Mouse (Mus musculus): ENCODE results near the gene Gnb1l.
"Not testable (repeated sequence)": the region's sequence is repeated elsewhere in the genome, so short reads cannot be mapped to it uniquely, and the experiment has no call there.

Gnb1l gene

DNA sequence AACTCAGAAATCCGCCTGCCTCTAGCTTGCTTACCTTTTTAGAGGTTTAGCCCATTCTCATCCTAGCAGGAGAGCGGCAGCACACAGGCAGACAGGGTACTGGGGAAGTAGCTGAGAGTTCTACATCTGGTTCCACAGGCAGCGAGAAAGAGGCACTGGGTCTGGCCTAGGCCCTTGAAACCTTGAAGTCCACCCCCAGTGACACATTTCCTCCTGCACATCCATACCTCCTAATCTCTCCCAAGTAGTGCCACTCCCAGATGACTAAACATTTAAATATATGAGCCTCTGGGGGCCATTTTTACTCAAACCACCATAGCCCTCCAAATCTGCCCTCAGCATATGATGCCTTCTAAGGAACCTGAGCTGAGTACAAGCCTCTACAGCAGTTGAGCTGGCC is 16.1 kb upstream of the Gnb1l start:
- no peak for DNase-seq (ENCODE audit: low spot score in 2 of 2)

DNA sequence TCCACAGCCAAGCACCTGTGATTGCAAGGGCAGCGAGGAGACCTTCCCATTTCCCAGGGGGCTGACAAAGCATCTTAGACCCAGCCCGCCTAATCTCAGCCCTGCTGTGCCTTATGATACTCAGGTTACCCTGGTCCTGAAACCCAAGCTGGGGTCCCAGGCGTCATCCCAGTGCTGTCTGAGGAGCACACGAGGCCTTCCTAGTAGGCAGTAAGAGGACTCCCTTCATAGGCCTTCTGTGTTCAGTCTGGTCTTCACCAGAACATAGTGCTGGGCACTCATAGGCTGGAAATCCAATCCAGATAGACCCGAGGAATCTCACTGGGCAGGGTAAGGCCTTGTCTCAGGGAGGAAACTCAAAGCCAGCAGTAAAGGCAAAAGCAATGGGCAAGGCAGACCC is 14.7 kb upstream of the Gnb1l start:
- DNase-seq (ENCODE audit: low spot score in 2 of 2), result no peak

DNA sequence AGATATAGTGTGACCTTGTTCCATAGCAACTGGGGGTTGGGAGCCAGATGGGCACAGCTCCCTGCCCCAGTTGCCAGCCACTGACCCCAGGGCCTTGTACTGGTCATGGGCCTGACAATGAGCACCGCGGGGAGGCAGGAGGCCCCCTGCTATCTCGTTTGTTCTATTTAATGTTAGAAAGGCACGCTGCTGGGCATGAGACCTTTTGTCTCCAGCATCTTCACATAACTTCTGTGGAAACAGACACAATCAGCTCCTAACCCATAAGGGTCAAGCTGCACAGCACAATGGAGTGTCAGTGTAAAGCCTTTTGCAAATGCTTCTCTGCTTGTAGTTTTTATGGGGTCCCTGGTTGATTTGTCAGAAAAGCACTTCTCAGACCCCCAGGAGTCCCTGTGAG is 14.1 kb upstream of the Gnb1l start:
- DNase-seq (ENCODE audit: low spot score in 2 of 2), result no peak

DNA sequence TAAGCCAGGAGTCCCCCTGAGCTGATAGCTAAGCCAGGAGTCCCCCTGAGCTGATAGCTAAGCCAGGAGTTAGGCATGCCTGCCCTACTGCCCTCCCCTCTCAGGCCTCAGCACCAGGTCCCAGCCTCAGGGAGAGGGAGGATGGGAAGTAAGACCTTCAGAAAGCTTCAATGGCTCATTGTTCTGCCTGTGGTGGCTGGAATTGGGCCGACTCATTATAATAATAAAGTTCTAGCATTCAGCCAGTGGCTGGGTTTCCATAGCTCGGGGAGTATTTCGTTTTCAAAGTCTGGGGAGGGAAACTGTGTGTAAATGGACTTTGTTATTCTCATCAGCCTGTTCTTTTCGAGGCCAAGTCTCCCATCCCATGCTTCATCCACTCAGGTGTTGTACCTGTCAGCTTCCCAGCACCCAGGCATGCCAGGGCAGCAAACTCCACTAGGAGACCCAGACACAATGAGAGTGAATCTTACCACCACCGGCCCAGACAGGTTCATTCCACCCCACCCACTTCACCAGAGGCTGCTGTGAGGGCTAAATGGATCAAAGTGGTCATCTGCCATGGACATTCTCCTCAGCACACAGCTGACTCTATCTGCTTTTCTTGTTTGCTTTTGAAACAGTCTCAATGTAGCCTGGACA is 13.6 kb upstream of the Gnb1l start:
- DNase-seq (ENCODE audit: low spot score in 2 of 2), result no peak

DNA sequence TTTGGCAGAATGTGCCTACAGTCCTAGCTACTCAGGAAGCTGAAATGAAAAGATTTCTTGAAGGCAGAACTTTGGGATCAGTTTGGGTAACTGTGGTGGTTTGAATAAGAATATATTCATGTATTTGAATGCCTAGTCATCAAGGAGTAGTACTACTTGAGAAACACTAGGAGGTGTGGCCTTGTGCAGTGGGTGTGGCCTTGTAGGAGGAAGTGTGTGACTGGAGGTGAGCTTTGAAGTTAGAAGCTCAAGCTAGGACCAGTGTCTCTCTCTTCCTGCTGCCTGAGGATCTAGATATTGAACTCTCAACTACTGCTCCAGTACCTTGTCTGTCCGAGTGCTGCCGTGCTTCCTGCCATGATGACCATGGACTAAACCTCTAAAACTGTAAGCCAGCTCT is 12.4 kb upstream of the Gnb1l start:
- no peak for DNase-seq (ENCODE audit: low spot score in 2 of 2)

DNA sequence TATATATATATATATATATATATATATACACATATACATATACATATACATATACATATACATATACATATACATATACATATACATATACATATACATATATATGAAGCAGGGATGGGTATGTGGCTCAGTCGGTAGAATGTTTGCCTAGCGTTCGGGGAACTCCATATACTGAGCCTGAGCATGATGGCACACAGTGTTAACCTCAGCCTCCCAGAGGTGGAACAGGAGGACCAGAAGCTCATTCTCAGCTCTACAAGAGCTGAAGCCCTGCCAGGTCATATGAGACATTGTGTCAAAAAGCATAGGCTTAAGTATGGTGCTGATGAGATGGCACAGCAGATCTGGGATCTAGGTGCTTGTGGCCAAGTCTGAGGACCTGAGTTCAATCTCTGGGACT is 8.2 kb upstream of the Gnb1l start:
- no peak for DNase-seq (ENCODE audit: low spot score in 2 of 2)

DNA sequence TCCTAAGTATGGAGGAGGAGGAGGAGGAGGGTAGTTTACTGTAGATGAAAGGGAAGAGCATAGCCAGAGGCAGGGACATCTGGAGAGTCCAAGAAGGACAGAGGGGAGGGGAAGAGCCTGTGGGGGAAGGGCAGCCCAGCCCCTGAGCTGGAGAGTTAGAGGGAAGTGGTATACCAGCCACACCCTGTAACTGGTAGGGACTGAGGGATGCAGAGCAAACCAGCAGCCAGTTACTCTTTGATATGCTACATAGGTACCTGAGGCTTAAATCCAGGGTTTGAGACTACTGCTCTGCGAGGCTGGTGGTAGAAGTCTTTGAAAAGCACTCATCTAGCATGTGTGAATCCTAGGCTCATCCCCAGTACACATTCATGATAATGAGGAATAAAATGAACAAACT is 7.6 kb upstream of the Gnb1l start:
- no peak for DNase-seq (ENCODE audit: low spot score in 2 of 2)

DNA sequence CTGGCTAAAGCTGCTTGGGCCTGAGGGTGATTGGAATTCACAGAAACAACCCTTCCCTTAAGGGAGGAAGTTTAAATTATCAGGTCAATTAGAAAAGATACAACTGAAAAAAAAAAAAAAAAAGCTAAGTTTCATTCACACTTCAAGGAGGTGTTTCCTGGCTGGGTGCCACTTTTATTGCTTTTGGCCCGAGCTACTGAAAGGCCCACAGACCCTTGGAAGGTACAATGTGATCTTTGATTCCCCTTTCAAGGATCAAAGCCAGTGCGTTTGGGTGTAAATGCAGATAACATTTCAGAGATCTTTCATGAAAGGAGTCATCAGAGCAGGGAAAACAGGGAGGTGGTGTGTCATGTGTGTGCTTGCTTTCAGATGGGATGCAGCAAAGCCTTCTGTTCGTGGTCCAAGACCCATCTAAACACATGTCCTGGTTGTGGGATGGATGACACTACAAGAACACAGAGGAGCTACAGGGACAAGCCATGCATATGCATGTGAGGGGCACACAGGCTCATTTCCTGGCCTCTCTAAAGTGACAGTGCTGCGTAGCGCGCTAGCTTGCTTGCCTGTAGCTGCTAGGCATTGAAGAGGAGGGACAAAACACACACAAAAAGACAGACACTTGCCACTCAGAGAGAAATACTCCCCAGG is 523 bp upstream of the Gnb1l start:
- no peak for DNase-seq (ENCODE audit: low spot score in 2 of 2)

DNA sequence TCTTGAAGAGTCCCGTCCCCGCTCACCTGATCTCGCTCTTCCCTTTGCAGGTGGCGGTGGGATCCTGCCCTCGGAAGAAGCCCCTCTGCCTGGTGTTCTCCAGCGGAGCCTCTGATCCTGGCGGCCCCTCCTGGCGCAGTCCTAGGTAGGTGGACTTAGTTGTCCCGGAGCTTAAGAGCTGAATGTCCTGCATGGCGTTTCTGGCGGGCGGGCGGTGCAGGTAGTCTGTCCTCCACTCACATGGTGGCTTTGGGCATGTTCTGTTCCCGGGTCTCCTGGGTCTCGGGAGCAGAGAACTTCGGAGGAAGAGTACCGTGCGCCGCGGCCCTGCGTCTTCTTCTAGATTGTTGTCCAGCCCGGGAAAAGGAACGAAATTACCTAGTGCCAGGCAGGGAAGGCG is 483 bp downstream of the Gnb1l start:
- DNase-seq (ENCODE audit: low spot score in 2 of 2), result no peak

DNA sequence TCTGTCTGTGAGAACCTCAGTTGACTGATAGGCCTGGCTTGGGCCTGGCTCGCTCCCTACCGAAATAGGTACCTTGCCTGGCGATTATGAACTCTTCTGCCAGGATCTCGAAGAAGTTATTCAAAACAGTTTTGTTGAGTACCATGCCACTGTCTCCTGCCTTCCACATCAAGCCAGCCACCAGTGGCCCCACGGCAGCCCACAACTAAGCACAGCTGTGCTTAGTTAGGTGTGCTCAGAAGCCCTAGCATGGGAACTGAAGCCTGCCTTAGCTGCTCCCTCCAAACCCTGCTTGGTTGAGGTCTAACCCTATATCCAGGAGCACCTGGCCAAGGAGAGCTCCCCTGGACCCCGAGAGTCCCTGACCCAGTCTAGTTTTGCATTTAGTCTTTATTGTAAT is 3.0 kb downstream of the Gnb1l start:
- no peak for DNase-seq (ENCODE audit: low spot score in 2 of 2)

DNA sequence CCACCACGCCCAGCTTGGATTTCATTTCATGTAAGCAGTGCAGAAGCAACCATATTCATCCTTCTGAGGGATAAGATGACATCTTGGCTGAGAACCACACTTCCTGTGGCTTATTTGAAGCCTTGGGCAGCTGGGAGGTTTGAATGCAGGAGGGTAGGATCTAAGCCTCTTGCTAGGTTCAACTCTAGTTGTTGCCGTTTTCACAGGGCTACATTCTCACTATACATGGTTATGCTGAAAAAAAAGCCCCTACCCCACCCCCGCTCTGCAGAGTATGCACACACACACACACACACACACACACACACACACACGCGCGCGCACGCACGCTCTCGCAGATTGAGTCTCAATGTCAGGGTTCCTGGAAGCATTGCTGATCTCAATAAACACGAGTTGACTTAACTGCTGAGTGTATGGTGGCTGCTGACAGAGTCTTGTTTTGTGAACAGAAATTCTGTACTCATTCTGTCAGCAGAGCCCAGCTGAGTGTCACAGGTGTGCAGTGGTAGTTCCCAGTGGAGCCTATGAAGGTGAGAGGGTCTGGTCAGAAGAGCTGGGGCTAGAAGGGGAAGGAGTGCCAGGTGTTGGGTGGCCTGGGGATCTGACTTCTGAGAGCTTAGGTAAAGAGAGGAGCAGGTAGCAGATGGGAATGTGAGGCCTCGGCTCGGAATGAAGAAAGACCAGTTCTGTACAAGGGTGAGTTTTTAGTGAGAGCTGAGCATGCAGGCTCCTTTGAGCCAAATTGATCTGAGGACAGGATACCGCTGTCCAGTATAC is 5.2 kb downstream of the Gnb1l start:
- no peak for DNase-seq (ENCODE audit: low spot score in 2 of 2)

DNA sequence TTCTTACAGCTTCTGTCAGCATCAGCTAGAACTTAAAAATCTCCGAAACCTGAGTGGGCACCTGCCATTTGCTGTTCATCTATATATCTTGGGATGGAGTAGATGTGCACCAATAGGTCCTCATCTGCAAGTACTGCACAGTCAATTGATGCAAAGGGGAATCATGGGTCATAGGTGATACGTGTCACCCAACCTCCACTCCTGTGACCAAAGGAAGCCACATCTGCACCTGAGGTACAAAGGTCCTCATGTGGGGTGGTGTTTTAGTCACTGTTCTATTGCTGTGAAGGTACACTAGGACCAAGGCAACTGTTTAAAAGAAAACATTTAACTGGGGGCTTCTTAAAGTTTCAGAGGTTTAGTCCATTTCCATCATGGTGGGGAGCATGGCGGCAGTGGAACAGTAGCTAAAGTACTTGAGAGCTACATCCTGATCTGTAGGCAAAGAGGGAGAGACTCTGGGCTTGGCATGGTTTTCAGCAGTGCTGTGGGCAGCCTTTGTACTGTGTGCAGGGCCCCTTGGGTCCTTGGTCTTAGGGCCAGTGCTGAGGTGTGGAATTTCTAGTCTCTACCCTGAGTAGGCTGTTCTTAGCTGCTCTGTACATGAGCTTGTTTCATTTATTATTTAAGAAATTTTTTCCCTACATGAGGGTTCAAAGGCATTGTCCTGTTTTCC is 8.1 kb downstream of the Gnb1l start:
- no peak for DNase-seq (ENCODE audit: low spot score in 2 of 2)

DNA sequence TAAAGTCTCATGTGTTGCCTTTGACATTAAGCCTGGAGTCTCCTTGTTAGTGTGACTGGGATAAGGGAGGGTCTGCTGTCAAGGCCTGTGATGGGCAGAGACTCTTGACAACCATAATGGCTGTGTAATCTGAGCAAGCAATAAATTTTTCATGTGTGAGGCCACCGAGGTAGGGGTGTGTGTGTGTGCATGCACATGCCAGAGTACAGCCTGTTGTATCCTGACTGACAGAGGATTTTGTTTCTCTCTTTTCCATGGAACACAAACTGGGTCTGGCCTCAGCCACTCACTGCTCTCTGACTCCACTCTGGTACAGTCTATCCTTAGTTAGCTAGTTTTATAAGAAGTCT is 8.7 kb downstream of the Gnb1l start:
- DNase-seq (ENCODE audit: low spot score in 2 of 2), result no peak

DNA sequence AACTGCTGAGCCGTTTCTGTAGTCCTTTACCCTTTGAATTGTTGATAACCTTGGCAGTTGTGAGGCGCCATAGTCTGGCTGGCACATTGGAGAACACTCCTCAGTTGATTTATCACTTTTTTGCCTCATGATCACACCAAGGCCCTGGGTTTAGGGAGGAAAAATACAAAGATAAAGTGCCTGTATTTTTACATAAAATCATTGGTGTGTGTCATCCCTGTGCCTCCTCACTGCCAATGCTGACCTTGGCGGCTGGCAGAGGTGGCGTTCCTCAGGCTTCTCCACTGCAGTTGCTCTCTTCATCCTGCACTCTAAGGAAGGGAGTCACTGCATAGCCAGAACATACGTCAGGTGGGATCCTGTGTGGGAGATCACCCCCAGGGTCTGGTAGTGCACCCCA is 13.2 kb downstream of the Gnb1l start:
- no peak for DNase-seq (ENCODE audit: low spot score in 2 of 2)

DNA sequence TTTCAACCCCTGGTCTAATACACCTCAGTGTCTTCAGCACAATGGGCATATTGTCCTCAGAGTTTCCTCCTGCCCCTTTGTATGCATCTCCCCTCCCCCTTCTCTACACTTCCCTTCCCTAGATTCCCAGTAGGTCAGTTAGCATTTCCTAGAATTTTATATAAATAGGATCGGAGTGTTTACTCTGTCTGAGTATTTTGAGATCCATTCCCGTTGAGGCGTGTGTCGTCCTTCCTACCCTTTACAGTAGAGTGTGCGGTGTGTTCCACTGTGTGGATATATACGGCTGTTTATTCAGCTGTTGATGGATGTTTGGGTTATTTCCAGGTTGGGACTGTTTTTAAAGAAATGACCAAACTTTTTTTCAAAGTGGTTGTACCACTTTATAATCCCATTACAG is 15.0 kb downstream of the Gnb1l start:
- DNase-seq (ENCODE audit: low spot score in 2 of 2), result no peak

DNA sequence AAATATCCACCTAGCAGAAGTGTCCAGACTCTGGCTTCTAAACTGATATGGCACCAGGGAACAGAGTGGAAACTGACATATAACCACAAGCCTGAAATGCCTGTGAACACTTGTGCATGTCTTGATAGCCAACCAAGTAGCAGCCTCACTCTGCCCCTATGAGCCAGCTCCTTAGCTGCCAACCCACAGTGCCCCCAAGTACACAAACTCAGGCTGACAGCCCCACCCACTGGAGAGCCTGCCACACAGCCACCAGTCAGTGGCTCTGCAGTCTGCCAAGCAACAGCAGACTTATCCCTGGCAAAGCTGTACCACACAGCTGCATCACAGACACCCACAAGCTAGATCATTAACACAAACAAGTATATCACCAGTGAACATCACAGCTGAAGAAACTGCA is 19.6 kb downstream of the Gnb1l start:
- no peak for DNase-seq (ENCODE audit: low spot score in 2 of 2)

DNA sequence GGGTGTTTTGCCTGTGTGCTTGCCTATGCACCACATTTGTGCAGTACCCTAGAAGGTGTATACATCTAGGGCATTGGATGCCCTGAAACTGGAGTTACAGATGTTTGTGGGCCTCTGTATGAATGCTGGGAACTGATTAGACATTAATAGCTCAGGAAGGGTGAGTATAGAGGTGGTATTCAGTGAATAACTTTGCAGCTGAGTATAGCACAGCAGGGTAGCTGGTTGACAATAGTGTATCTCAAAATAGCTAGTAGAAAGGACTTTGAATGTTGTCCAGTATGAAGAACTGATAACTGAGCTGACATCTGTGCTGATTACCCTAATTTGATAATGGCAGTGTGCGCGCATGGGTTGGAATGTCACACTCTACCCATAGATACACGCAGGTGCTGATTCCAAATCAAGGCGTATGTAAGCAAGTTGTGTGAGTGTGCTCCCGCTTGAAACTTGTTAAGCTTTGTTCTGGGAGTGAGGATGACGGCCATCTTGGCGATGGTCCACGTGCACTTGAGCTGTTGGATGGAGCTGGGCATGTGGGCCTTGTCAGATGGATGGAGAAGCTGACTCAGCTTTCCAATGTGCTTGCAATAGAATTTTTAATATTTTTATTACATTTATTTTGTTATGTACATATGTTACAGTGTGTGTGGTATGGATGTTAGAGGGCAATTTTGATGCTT is 25.2 kb downstream of the Gnb1l start:
- peak in 1 of 2 experiments; percentile 52 for DNase-seq (ENCODE audit: low spot score in 2 of 2)

DNA sequence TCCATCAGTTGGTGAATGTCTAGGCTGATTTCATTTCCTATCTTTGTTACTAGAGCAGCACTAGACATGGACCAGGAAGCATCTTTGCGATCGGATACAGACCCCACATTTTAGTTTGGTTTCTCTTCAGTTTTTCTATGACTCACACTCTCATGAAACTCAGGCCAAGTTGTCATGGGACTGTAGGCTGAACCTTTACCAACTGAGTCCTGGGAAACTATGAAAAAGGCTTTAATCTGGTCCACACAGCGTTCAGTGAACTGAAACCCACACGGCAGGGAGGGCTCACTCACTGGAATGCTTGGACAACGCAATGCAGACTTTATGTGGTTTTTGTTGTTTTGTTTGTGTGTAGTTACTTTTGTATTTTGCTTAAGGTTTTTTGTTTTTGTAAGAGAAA is 30.1 kb downstream of the Gnb1l start:
- peak in 1 of 2 experiments; percentile 26 for DNase-seq (ENCODE audit: low spot score in 2 of 2)

DNA sequence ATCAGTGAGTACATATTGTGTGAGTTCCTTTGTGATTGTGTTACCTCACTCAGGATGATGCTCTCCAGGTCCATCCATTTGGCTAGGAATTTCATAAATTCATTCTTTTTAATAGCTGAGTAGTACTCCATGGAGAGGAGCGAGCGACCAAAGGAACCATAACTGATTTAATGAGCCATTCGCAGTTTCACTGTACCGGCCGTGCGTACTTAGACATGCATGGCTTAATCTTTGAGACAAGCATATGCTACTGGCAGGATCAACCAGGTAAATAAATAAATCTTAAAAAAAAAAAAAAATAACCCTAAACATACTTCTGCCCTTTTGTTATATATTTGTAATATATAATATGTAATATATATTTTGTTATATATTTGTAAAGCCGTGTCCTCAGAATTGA is 34.5 kb downstream of the Gnb1l start:
- not testable (repeated sequence) for DNase-seq (ENCODE audit: low spot score in 2 of 2)

DNA sequence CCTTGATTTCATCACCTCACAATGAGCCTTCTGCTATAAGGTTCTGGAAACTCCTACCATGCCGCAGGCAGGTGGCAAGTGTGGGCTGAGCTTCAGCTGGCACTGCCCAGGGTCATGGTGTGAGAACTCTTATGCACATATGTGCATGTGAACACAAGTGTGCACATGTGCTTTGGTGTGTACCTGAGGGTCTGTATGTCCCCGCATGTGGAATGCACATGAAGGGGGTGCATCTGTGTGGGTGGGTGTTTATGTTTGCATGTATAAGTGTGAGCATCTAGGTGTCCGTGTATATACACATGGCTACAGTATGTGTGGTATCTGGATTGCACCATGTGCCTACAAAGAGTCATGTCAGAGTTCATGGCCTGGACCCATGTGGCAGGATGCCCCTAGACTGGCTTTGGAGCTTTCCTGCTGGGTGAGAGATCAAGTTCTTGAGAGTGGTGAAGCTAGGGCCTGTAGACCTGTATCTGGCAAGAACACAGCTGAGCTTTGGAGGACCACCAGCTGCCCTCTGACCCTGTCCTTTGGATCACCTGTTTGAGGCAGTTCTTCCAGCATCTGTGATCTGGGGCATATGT is 39.0 kb downstream of the Gnb1l start:
- DNase-seq (ENCODE audit: low spot score in 2 of 2), result no peak

DNA sequence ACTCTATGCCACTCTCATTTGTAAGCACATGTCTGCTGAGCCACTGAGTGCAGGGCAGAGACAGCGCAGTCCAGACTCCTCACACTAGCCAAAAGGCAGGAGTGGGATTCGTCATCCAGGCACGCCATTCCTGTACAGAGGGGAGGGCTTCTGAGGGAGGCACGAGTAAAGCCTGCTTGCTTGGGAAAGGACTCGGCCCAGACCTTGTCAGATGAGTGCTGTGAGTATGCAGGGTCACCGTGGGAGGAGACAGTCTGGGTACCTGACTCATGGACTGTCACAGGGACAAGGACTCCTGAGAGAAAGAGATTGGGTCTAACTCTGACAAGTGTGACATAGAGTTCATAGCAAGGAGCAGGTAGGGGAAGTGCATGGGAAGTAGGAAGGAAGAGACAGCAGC is 40.8 kb downstream of the Gnb1l start:
- DNase-seq (ENCODE audit: low spot score in 2 of 2), result no peak
